18 mouse cellular contexts compared by ENCODE assay signal in the genomic region with DNA sequence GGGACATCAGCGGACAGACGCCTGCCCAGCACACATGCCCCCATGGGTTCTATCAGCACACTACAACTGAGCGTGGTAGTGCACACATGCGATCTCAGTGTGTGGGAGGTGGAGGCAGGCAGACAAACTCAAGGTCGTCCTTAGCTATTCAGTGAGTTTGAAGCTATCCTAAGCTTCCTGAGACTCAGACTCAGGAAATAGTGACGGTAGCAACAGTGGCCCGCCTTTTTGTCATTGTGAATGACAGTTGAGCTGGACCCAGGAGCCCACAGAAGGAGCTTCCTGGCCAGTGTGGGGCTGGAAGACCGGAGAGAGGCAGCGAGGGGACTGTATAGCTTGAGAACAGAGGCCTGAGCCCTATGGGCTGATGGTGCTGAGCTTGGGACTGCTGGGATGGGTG. TPM values are rescaled to one million over a fixed set of nuclear protein-coding genes. Genes with fewer than 3 reads are reported as not detected.
DNase-seq lines count a peak whose midpoint lies in the region; ATAC-seq and TF ChIP-seq lines count a peak whose summit lies in the region.
"Had no signal": no experiment of that assay in that cellular context is flagged by ENCODE, and none has a peak within 500 bp of the region (broad histone marks: within the 10 kb centered on the region; RNA-seq: fewer than 3 reads in every experiment).

No protein-coding gene starts in this region.

- no peak for ATAC-seq in lung, embryonic 14.5 days (ENCODE audit: insufficient read depth)
- ATAC-seq: CD4-positive, CD25-positive, alpha-beta regulatory T cell, adult 4 months; forebrain, embryonic 16.5 days had no signal

- H3K9ac ChIP-seq in lung, embryonic 14.5 days = no peak overlapping the region
- H3K9ac ChIP-seq: embryonic facial prominence, embryonic 12.5 days; forebrain, embryonic 12.5 days; heart, embryonic 13.5 days; hindbrain, embryonic 15.5 days had no signal

- TF ChIP-seq CTCF in lung, embryonic 14.5 days (IDR thresholded peaks at IDR 0.05; ENCODE audit: low read depth) = no peak
- TF ChIP-seq CTCF in E14TG2a.4 (conservative IDR thresholded peaks at IDR 0.05; ENCODE audit: low read length) = no peak
- no peak for TF ChIP-seq CTCF in olfactory bulb, adult 2 months (IDR thresholded peaks at IDR 0.05; ENCODE audit: insufficient read depth, low read depth, low read length)

- WGBS in lung, embryonic 14.5 days = 73% methylated on average over 9 of the region's 9 CpGs
- 57% methylated on average over 9 of the region's 9 CpGs for WGBS in olfactory bulb, adult 2 months

- H3K4me3 ChIP-seq in lung, embryonic 14.5 days (ENCODE audit: low read depth, low read length) = no peak overlapping the region
- H3K4me3 ChIP-seq in E14TG2a.4 (replicated peaks; ENCODE audit: low read length) = 0 out of 2 replicates have a peak overlapping the region, but pooled peaks have one; percentile 10
- H3K4me3 ChIP-seq in olfactory bulb, adult 2 months (ENCODE audit: insufficient read depth, low read depth, low read length) = no peak overlapping the region
- H3K4me3 ChIP-seq: embryonic facial prominence, embryonic 12.5 days; forebrain, embryonic 12.5 days; heart, adult 2 months; heart, embryonic 13.5 days; hindbrain, embryonic 15.5 days had no signal

- H3K4me1 ChIP-seq in lung, embryonic 14.5 days (ENCODE audit: insufficient read depth) = 0 out of 2 replicates have a peak, but pooled peaks cover 2% of the 10 kb centered on the region
- H3K4me1 ChIP-seq in E14TG2a.4 (replicated peaks; ENCODE audit: low read depth, low read length) = peaks cover 76% of the 10 kb centered on the region
- H3K4me1 ChIP-seq in olfactory bulb, adult 2 months (ENCODE audit: control insufficient read depth, insufficient read depth, low read length) = peaks cover 61% of the 10 kb centered on the region

- TF ChIP-seq POLR2A in olfactory bulb, adult 2 months (IDR thresholded peaks at IDR 0.05; ENCODE audit: insufficient read depth, low read depth, low read length) = no peak

- no peaks in the 10 kb centered on the region for H3K36me3 ChIP-seq in lung, embryonic 14.5 days (ENCODE audit: insufficient read depth)
- H3K36me3 ChIP-seq in E14TG2a.4 (ENCODE audit: insufficient read depth, low read length) = peaks cover 6% of the 10 kb centered on the region; the same call in 1 of the 2 replicates
- H3K36me3 ChIP-seq: embryonic facial prominence, embryonic 12.5 days; heart, embryonic 13.5 days had no signal

- DNase-seq in lung, embryonic 14.5 days = peak; percentile 21
- DNase-seq in lung, postnatal 14 days = no peak
- DNase-seq in 416B (ENCODE audit: low read depth) = peak; percentile 57
- DNase-seq in layer of hippocampus, adult 8-10 months (ENCODE audit: low spot score in 2 of 2) = no peak
- DNase-seq: adrenal gland, postnatal 25 days; B cell, adult 2 months; cerebellum, adult 18-20 months; gastrocnemius, postnatal 14 days; heart, adult 2 months; heart, postnatal 36 days had no signal

- H3K27me3 ChIP-seq in lung, embryonic 14.5 days (ENCODE audit: insufficient read depth, low read length) = no peaks in the 10 kb centered on the region
- no peaks in the 10 kb centered on the region; the same call in 1 of the 2 replicates for H3K27me3 ChIP-seq in E14TG2a.4 (ENCODE audit: insufficient read depth, low read length)
- H3K27me3 ChIP-seq: hindbrain, embryonic 15.5 days had no signal

- no peak overlapping the region for H3K4me2 ChIP-seq in lung, embryonic 14.5 days
- H3K4me2 ChIP-seq: embryonic facial prominence, embryonic 12.5 days; forebrain, embryonic 12.5 days; heart, embryonic 13.5 days; hindbrain, embryonic 15.5 days had no signal

- H3K9me3 ChIP-seq in lung, embryonic 14.5 days (ENCODE audit: low read depth, low read length) = no peaks in the 10 kb centered on the region
- H3K9me3 ChIP-seq in E14TG2a.4 (ENCODE audit: low read length) = no peaks in the 10 kb centered on the region
- H3K9me3 ChIP-seq: embryonic facial prominence, embryonic 12.5 days; forebrain, embryonic 12.5 days; heart, embryonic 13.5 days; hindbrain, embryonic 15.5 days had no signal

- no peak overlapping the region for H3K27ac ChIP-seq in lung, embryonic 14.5 days (ENCODE audit: low read depth)
- 0 out of 2 replicates have a peak overlapping the region, but pooled peaks have one; percentile 5 for H3K27ac ChIP-seq in olfactory bulb, adult 2 months (ENCODE audit: insufficient read depth, low read depth, low read length)
- H3K27ac ChIP-seq: embryonic facial prominence, embryonic 12.5 days; forebrain, embryonic 12.5 days; heart, adult 2 months; heart, embryonic 13.5 days; hindbrain, embryonic 15.5 days had no signal

RNA-seq across cellular contexts. Expression of gene Nrxn2, which starts 54.3 kb away (rescaled TPM):
- polyA plus RNA-seq in lung, embryonic 14.5 days (2014; fragmentation: Nextera tagmentation; extraction: Ambion mirVana) = 0.47 and 1.1 TPM in 2 replicates
- polyA plus RNA-seq in olfactory bulb, adult 2 months (2012; ENCODE audit: insufficient read depth, insufficient read length, low replicate concordance, missing spikeins) = 202 and 263 TPM in 2 replicates
- 100 to 1,000 TPM; 348 to 441 (median 390) TPM for total RNA-seq in layer of hippocampus, adult 8-10 months (2022)
- polyA plus RNA-seq: CD4-positive, CD25-positive, alpha-beta regulatory T cell, adult 4 months had no signal

Comparison
In these comparisons a context has a peak if more than half of its experiments do, and no peak if none do; other contexts are left out.
1. DNase-seq: peak in lung, embryonic 14.5 days (single experiment) and 416B (single experiment); none in lung, postnatal 14 days (single experiment) and layer of hippocampus, adult 8-10 months (0 of 2).
2. RNA of gene Nrxn2, which starts 54.3 kb away (polyA plus RNA-seq): 202 to 263 TPM in olfactory bulb, adult 2 months; 0.47 to 1.1 TPM in lung, embryonic 14.5 days; every median in the first group is over 10 times any median in the second.